Mouse (Mus musculus) adrenal gland, postnatal 0 days (tissue): ENCODE measurements around the gene Pacs1. TPM values are rescaled to one million over a fixed set of nuclear protein-coding genes. Genes with fewer than 3 reads are reported as not detected.

ENCODE experiments used
- microRNA-seq: library from miRNA; unstranded; fragments of <30 nt; microRNA quantifications from one replicate; pipeline ENCODE4, GENCODE M21; 2016; ENCODE audit warnings: borderline replicate concordance; ENCODE audit not compliant: insufficient number of aligned reads
- polyA plus RNA-seq: library from polyadenylated mRNA; unstranded; fragments of >200 nt; fragmentation: Nextera tagmentation; extraction: Ambion mirVana; gene quantifications from 2 replicates; pipeline ENCODE4 v1.2.1, GENCODE M21; 2015

Gene Pacs1
- 13.0 and 16.0 TPM in 2 replicates for polyA plus RNA-seq

DNA sequence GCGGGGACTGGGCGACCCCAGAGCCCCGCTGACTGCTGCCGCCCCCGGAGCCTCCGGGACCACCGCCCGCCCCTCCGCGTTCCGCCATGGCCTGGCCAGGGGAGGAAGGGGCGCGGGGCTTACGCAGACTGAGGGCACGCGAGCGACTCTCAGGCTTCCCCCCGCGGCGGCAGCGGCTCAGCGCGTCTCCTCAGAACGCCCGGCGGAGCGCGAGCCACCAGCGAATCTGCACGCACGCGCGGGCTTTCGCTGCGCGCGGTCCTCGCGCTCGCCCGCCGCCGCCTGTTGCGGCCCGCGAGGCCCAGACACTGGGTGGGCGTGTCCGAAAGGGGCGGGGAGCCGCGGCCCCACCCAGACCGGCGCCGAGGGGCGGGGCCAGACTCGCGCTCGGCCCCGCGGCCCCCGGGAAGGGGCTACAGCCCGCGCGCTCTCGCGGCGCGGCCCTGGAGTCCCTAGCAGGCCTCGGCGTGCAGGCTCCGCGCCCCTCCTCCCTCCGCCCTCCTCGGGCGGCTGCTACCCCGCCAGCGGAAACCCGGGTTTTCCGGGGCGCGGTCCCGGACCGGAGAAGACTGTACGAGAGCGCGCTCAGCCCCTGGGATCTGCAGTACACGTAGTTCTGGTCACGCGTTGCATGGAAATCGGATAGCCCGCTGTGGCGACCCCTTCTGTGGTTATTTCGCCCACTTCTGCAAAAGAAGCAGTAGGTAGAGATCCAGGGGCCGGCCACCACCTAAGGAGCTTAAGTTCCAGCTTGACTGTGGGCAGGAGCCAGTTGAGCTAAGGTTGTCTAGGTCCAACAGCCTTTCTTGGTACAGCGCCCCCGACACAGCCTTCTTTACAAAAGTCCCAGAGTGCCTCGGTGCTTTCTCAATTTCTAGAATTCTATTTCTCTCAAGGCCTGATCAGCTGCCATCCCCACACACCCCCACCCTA, at the start of gene Pacs1:
TSS of gene Pacs1 (minus strand) at position 319 of the 933 bp plus-strand sequence.

DNA sequence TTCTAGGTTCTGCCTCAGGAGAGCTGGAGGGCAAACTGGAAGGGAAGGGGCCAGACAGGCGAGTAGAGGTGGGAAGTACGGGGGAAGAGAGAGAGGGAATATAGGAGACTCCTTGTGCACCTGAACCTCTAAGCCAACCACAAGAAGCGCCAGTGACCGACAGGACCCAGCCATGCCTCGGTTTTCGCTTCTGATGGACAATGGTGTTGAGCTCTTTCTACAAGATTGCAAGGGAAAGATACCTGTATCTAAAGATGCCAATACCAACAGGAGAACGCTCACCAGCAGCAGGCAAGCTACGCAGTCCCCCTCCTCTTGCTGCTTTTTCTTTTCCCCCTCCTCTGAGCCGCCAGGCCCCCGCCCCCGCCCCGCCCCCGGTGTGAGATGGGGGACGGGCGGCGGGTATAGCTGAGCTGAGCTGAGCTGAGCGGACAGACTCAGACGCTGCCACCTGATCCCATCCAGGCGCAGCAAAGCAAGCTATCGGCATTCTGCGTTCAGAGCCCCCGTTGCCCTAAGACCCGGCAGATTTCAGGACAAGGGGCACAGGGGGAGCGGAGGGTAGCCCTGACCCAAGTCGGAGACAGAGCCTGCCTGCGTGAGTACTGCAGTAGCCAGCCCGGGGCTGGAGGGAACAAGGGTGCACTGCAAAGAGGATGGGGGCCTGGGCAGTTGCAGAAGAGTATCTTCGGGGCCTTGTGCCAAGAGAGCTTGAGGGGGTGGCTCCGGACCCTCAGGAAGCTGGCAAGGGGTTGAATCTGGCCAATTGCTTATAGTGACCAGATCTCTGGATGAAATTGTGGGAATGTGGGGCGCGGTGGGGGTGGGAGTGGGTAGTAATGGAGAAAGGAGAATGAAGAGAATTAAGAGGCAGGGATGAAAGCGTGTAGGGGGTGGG, 25.2 kb upstream of the Pacs1 start, which contains the start of gene Gal3st3:
TSS of gene Gal3st3 (plus strand) at position 429 of the 898 bp plus-strand sequence.

DNA sequence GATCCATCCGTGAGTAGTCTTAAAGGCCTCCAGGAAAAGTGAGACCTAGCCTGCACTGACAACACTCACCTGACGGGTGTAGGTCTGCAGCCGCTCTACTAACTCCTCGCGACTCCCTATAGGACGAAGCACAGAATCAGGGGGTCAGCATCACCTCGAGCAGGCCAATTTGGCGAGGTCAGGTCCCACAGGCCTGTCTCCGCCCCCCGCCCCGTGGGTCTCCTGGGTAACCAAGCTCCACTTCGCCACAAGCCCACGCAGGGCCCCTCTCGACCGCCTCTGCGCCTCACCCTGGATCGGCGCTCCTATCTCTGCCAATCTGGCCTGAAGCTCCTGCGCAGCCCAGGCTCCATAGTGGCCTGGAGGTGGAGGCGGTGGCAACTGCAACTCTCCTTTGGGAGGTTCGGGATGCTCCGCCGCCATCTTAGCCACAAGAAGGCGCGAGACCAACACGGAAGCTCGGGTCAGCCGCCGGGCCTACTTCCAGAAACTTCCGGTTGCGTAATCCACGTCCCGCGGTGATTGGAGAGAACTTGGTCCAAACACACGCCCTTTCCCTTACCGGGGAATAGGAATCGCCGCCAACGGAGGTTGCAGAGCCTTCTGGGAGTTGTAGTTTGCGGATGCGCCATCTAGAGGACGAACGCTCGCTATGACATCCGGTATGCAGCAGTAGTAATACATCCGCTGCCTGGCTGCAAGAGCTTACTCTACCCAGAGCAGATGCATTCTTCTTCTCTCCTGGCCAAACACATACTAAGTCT, 22.2 kb upstream of the Pacs1 start, which contains the start of gene Sf3b2:
TSS of gene Sf3b2 (minus strand) at position 484 of the 764 bp plus-strand sequence.

DNA sequence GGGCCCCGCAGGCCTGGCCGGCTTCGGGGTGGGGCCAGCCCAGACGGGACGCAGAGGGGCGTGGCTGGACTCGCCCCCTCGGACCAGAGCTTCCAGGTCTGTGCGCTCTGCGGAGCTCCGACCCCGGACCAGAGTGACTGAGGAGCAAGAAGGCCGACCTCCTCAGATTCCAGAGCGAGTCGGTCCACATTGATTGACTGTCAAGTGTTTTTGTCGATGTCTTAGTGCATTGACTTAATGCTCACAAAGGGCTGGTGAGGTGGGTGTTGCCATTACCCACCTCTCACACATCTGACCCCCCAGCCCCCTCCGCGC, 154.6 kb downstream of the Pacs1 start, which contains the start of gene Klc2:
TSS of gene Klc2 (minus strand) at position 177 of the 315 bp plus-strand sequence.

DNA sequence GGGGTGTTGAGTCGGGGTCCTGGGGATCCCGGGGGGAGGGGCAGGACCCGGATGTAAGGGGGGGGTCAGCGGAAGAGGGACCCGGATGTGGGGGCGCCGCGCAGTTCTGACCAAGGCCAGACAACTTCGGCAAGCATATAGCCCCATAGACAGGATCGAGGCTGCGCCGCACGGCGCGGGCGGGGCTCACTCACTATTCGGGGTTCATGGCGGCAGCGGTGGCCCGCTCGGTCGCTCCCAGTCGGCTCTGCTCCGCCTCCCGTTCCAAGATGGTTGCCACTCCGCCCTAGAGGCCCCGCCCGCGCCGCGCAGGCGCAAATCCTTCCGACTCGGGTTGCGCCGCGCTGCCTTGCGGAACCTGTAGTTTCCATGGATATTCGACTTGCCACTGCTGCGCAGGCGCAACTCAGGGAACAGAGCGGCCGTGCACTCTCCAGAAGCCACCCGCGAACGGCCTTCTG, 166.2 kb downstream of the Pacs1 start, which contains the start of gene Rab1b:
TSS of gene Rab1b (minus strand) at position 342 of the 461 bp plus-strand sequence.

DNA sequence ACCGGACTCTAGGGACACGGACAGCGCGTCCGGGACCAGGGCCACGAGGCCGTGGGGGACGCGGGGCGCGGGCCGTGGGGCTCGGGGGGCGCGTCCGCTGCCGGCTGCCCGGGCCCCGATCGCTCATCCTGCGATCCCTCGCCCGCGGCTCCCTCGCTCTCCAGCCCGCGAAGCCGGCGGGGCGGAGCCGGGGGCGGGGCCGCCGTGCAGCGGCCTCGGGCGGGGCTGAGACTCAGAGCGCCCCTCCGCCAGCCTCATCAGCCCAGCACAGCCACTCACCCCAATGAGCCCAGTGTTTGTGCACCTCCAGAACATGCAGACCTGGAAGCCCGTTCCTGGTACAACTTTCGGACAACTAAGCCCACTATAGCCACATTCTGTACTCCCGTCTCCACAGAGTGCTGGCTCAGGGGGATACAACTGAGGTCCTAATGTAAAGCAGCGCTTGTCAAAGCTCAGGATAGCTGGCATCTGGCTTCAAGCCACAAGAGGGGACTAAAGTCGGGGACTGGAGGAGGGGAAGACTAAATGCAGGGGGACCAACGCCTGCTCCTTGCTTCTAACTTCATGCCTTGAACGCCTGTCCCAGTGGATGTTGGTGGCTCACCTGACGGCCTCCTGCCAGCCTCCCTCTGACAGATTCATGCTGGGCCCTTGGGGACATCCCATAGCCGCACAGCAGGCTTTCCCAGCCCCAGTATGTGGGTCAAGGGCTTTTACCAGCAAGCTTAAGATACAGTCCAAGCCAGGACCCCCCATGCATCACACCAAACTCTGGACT, 174.4 kb downstream of the Pacs1 start, which contains the start of gene Cnih2:
TSS of gene Cnih2 (minus strand) at position 159 of the 781 bp plus-strand sequence.

DNA sequence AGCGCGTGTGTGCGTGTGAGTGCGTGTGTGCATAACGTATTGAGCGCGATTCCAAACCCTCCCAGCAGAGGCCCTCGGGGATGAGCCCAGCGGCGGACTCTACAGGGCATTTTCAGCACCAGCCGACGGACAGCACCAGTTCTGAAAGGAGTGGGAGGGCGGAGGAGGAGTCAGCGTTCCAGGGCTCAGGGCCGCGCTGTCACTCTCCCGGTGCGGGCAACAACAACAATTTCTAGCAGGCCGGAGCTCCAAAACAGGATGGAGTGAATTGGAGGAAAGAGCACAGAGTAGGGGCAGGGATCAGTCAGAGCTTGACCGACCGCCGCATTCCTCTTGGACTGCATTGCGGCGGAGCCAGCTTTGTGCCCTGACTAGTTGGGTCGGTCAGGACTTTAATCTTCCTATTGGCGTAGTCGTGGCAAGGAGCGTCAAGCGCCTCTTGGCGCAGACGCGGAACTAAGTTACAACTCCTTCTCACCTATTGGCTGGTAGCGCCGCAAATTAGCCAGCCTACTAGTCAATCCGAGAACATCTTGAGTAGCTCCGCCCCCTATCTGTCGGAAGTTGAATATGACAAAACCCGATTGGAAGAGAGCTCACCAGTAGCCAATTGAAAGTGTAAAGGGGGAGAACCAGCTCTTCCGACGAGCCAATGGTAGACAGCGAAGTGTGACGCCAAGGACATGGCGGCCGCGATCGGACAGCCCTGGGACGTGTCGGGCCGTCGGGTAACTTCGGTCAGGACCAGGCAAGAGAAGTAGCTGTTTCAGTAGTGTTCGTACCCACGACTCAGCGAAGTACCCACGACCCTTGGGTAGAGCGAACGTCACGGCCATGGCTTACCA, 184.8 kb downstream of the Pacs1 start, which contains the start of gene Yif1a:
TSS of gene Yif1a (plus strand) at position 655 of the 845 bp plus-strand sequence.

DNA sequence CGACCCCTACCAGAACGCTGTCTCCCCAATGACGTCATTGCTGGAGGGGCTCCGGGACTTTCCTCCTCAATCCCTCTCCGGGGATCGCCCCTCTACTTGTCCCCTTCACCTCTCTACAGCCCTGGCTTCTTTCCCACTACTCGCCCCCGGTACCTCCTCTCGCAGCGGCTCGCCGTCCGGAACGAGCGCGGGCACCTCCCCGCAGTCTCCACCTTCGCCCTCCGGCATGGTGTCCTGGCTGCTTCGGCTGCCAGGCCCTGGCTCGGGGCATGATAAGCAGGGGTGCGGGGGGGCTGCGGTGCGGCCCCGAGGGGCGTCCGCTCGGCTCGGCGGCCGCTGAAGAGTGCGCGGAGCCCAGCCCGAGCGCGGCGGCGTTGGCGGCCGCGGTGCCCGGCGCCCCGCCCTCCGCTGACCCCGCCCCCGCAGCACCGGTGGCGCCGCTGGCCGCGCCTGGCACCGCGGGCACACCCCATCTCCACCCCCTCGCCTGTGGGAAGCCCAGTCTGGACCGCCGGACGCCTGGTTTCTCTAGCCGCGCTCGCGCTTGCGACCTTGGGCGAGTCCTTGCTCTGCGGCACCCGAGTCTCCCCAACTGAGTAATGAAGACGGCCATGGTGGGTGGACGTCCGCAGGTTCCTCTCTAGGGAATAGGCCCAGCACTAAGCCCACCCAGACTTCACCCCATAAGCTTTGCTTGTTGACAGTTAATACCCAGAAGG, 187.6 kb downstream of the Pacs1 start, which contains the start of gene Tmem151a:
TSS of gene Tmem151a (minus strand) at position 387 of the 719 bp plus-strand sequence.

Small RNA genes lying within 50 kb of the gene (microRNA-seq; reads per million reads assigned to microRNA genes)
- gene Gm27468 = not detected

Other genes starting within 250 kb of the Pacs1 start
- 0.57 and 1.9 TPM in 2 replicates for gene Slc29a2, start 249.3 kb downstream of the Pacs1 start, polyA plus RNA-seq
- gene B4gat1, start 234.3 kb downstream of the Pacs1 start, polyA plus RNA-seq = 45.2 and 51.4 TPM in 2 replicates
- gene AC124502.3, start 234.2 kb downstream of the Pacs1 start, polyA plus RNA-seq = 0.20 and 1.6 TPM in 2 replicates
- 36.1 and 44.9 TPM in 2 replicates for gene Brms1, start 231.8 kb downstream of the Pacs1 start, polyA plus RNA-seq
- 1.1 and 1.5 TPM in 2 replicates for gene Rin1, start 222.6 kb downstream of the Pacs1 start, polyA plus RNA-seq
- 79.7 and 120 TPM in 2 replicates for gene Cd248, start 205.0 kb downstream of the Pacs1 start, polyA plus RNA-seq
- gene Tmem151a, start 187.6 kb downstream of the Pacs1 start, polyA plus RNA-seq = 6.4 and 9.5 TPM in 2 replicates
- 83.2 and 106 TPM in 2 replicates for gene Yif1a, start 184.6 kb downstream of the Pacs1 start, polyA plus RNA-seq
- gene Cnih2, start 174.6 kb downstream of the Pacs1 start, polyA plus RNA-seq = 19.6 and 30.8 TPM in 2 replicates
- gene Rab1b, start 166.0 kb downstream of the Pacs1 start, polyA plus RNA-seq = 213 and 238 TPM in 2 replicates
- gene Klc2, start 154.6 kb downstream of the Pacs1 start, polyA plus RNA-seq = 14.0 and 16.2 TPM in 2 replicates
- 149 and 197 TPM in 2 replicates for gene Sf3b2, start 22.3 kb upstream of the Pacs1 start, polyA plus RNA-seq
- gene Gal3st3, start 25.2 kb upstream of the Pacs1 start, polyA plus RNA-seq = 0.55 and 1.7 TPM in 2 replicates
- not detected in 2 replicates for gene Catsper1, start 62.6 kb upstream of the Pacs1 start, polyA plus RNA-seq
- 3.2 and 5.0 TPM in 2 replicates for gene Cst6, start 76.5 kb upstream of the Pacs1 start, polyA plus RNA-seq
- 23.8 and 31.0 TPM in 2 replicates for gene Eif1ad, start 93.6 kb upstream of the Pacs1 start, polyA plus RNA-seq
- gene Banf1, start 94.0 kb upstream of the Pacs1 start, polyA plus RNA-seq = 194 and 261 TPM in 2 replicates
- gene Sart1, start 115.6 kb upstream of the Pacs1 start, polyA plus RNA-seq = 36.8 and 43.5 TPM in 2 replicates
- gene Tsga10ip, start 129.4 kb upstream of the Pacs1 start, polyA plus RNA-seq = not detected in 2 replicates
- 284 and 285 TPM in 2 replicates for gene Drap1, start 151.9 kb upstream of the Pacs1 start, polyA plus RNA-seq
- 42.0 and 47.6 TPM in 2 replicates for gene AI837181, start 152.0 kb upstream of the Pacs1 start, polyA plus RNA-seq
- not detected in 2 replicates for gene Fosl1, start 174.4 kb upstream of the Pacs1 start, polyA plus RNA-seq
- gene Ccdc85b, start 184.8 kb upstream of the Pacs1 start, polyA plus RNA-seq = 12.7 and 16.2 TPM in 2 replicates
- gene Fibp, start 187.5 kb upstream of the Pacs1 start, polyA plus RNA-seq = 92.0 and 126 TPM in 2 replicates
- 0.36 and 1.1 TPM in 2 replicates for gene Ctsw, start 195.4 kb upstream of the Pacs1 start, polyA plus RNA-seq
- gene Efemp2, start 200.8 kb upstream of the Pacs1 start, polyA plus RNA-seq = 77.3 and 88.0 TPM in 2 replicates
- 18.1 and 22.0 TPM in 2 replicates for gene Mus81, start 215.3 kb upstream of the Pacs1 start, polyA plus RNA-seq
- gene Cfl1, start 217.3 kb upstream of the Pacs1 start, polyA plus RNA-seq = 1,277 and 1,424 TPM in 2 replicates
- not detected in 2 replicates for gene 1700020D05Rik, start 230.7 kb upstream of the Pacs1 start, polyA plus RNA-seq
- gene Snx32, start 237.4 kb upstream of the Pacs1 start, polyA plus RNA-seq = 14.4 and 16.0 TPM in 2 replicates